Mouse (Mus musculus): ENCODE results near the gene B4galt5. TPM values are rescaled to one million over a fixed set of nuclear protein-coding genes. Genes with fewer than 3 reads are reported as not detected.
A peak's percentile ranks its signal among the peaks of the same experiment; 100 is the strongest.

Gene B4galt5
- total RNA-seq, 2 experiments from 2014 or later: 21.2 to 23.5 TPM

GRCm38 (mm10) chr2:167306626-167307541 is 42.1 kb downstream of the B4galt5 start:
- DNase-seq: peak; percentile 38 to 51

GRCm38 (mm10) chr2:167306273-167306594 is 42.7 kb downstream of the B4galt5 start:
- DNase-seq: no peak
- intact Hi-C loops (cut with DNase I): loop anchor here (2.0 kb wide), 1 partner anchor 33 kb away; no protein-coding TSS in a partner anchor

More at GRCm38 (mm10) chr2:167306626-167307541, 42.1 kb downstream of the B4galt5 start:
- intact Hi-C loops (cut with DNase I): loop anchor here (2.0 kb wide), 1 partner anchor 32 kb away; no protein-coding TSS in a partner anchor

- intact Hi-C loops (cut with DNase I): loop anchor here (2.0 kb wide), 1 partner anchor 33 kb away; no protein-coding TSS in a partner anchor
- DNase-seq: no peak
Measured at GRCm38 (mm10) chr2:167305382-167306272, 43.4 kb downstream of the B4galt5 start.

- no peak for DNase-seq
- intact Hi-C loops (cut with DNase I): loop anchor here (5.0 kb wide), 1 partner anchor 92 kb away; no protein-coding TSS in a partner anchor
Measured at GRCm38 (mm10) chr2:167304651-167305381, 44.2 kb downstream of the B4galt5 start.

- DNase-seq: no peak
- intact Hi-C loops (cut with DNase I): loop anchor here (5.0 kb wide), 1 partner anchor 93 kb away; no protein-coding TSS in a partner anchor
Measured at GRCm38 (mm10) chr2:167303806-167304205, 45.2 kb downstream of the B4galt5 start.

GRCm38 (mm10) chr2:167303196-167303595 is 45.8 kb downstream of the B4galt5 start:
- DNase-seq: no peak
- intact Hi-C loops (cut with DNase I): loop anchor here (5.0 kb wide), 1 partner anchor 94 kb away; no protein-coding TSS in a partner anchor

GRCm38 (mm10) chr2:167302641-167303040 is 46.3 kb downstream of the B4galt5 start:
- intact Hi-C loops (cut with DNase I): loop anchor here (5.0 kb wide), 1 partner anchor 95 kb away; no protein-coding TSS in a partner anchor
- no peak for DNase-seq

GRCm38 (mm10) chr2:167302031-167302430 is 47.0 kb downstream of the B4galt5 start:
- DNase-seq: no peak
- intact Hi-C loops (cut with DNase I): loop anchor here (5.0 kb wide), 1 partner anchor 95 kb away; no protein-coding TSS in a partner anchor

- no peak for DNase-seq
- intact Hi-C loops (cut with DNase I): loop anchor here (5.0 kb wide), 1 partner anchor 96 kb away; no protein-coding TSS in a partner anchor
Measured at GRCm38 (mm10) chr2:167301601-167302000, 47.4 kb downstream of the B4galt5 start.

- intact Hi-C loops (cut with DNase I): loop anchor here (5.0 kb wide), 1 partner anchor 96 kb away; no protein-coding TSS in a partner anchor
- no peak for DNase-seq
Measured at GRCm38 (mm10) chr2:167300943-167301497, 48.0 kb downstream of the B4galt5 start.

GRCm38 (mm10) chr2:167299861-167300667 is 48.9 kb downstream of the B4galt5 start:
- intact Hi-C loops (cut with DNase I): loop anchor here (5.0 kb wide), 1 partner anchor 97 kb away; no protein-coding TSS in a partner anchor
- DNase-seq: peak in 1 of 2 experiments; percentile 50

- intact Hi-C loops (cut with DNase I): no loop called here
- DNase-seq: no peak
Measured at GRCm38 (mm10) chr2:167298729-167299705, 50.0 kb downstream of the B4galt5 start.

GRCm38 (mm10) chr2:167297985-167298384 is 51.0 kb downstream of the B4galt5 start:
- intact Hi-C loops (cut with DNase I): no loop called here
- DNase-seq: no peak

GRCm38 (mm10) chr2:167294926-167295325 is 54.1 kb downstream of the B4galt5 start:
- intact Hi-C loops (cut with DNase I): no loop called here
- no peak for DNase-seq

GRCm38 (mm10) chr2:167294216-167294615 is 54.8 kb downstream of the B4galt5 start:
- intact Hi-C loops (cut with DNase I): no loop called here
- DNase-seq: no peak

GRCm38 (mm10) chr2:167293289-167294085 is 55.5 kb downstream of the B4galt5 start:
- intact Hi-C loops (cut with DNase I): no loop called here
- no peak for DNase-seq

GRCm38 (mm10) chr2:167292854-167293253 is 56.1 kb downstream of the B4galt5 start:
- DNase-seq: peak in 1 of 2 experiments; percentile 40
- intact Hi-C loops (cut with DNase I): loop anchor here (1.0 kb wide), 1 partner anchor 12 kb away; no protein-coding TSS in a partner anchor
